Mouse (Mus musculus) intestine, postnatal 0 days (tissue): ENCODE measurements around the gene Bcl2l12. TPM values are rescaled to one million over a fixed set of nuclear protein-coding genes. Genes with fewer than 3 reads are reported as not detected.

Experiments
- ATAC-seq: fragments of 200-750 bp; cut with Nextera tagmentation; 2 replicates; pipeline ENCODE4 v1.8.0; 2017; ENCODE audit warnings: mild to moderate bottlenecking, moderate TSS enrichment, moderate library complexity
- H3K27ac ChIP-seq: fragments of 300-500 bp; sonication (generic); 2 replicates; pipeline ENCODE4 v1.5.1; 2014; ENCODE audit warnings: mild to moderate bottlenecking, low read depth, low read length, moderate library complexity
- H3K27me3 ChIP-seq: fragments of 300-500 bp; sonication (generic); replicated peaks from 2 replicates; pipeline ENCODE4 v1.6.1; 2014; ENCODE audit warnings: low read length, mixed read lengths; ENCODE audit not compliant: control insufficient read depth, insufficient read depth
- H3K36me3 ChIP-seq: fragments of 300-500 bp; sonication (generic); 2 replicates; pipeline ENCODE4 v1.6.1; 2014; ENCODE audit warnings: mild to moderate bottlenecking, moderate library complexity; ENCODE audit not compliant: control insufficient read depth, insufficient read depth
- H3K4me1 ChIP-seq: fragments of 300-500 bp; sonication (generic); replicated peaks from 2 replicates; pipeline ENCODE4 v1.6.1; 2014; ENCODE audit warnings: antibody characterized with exemption, low read length, mixed read lengths; ENCODE audit not compliant: control insufficient read depth, insufficient read depth
- H3K4me2 ChIP-seq: fragments of 300-500 bp; sonication (generic); replicated peaks from 2 replicates; pipeline ENCODE4 v1.6.1; 2014; ENCODE audit warnings: low read depth, mild to moderate bottlenecking, moderate library complexity
- H3K4me3 ChIP-seq: fragments of 300-500 bp; sonication (generic); 2 replicates; pipeline ENCODE4 v1.5.1; 2014; ENCODE audit warnings: low read depth, low read length
- H3K9ac ChIP-seq: fragments of 300-500 bp; sonication (generic); 2 replicates; pipeline ENCODE4 v1.6.1; 2014; ENCODE audit warnings: mild to moderate bottlenecking, low read depth, low read length
- H3K9me3 ChIP-seq: fragments of 300-500 bp; sonication (generic); 2 replicates; pipeline ENCODE4 v1.6.1; 2016; ENCODE audit warnings: mixed run types; ENCODE audit not compliant: control insufficient read depth
- CTCF ChIP-seq: sonication (generic); IDR thresholded peaks from 2 replicates; pipeline ENCODE4 v1.5.1; 2016; ENCODE audit warnings: low read depth, mild to moderate bottlenecking, control low read depth, antibody characterized with exemption, moderate library complexity
- WGBS: fragments of 180-500 bp; shearing (Covaris S2); extraction: QIAGEN DNeasy Blood & Tissue Kit; methylation state at CpG from one replicate; pipeline ENCODE4 v1.1.7; 2014; 5-methylcytosine and 5-hydroxymethylcytosine counted together
- polyA plus RNA-seq: library from polyadenylated mRNA; unstranded; fragments of >200 nt; fragmentation: Nextera tagmentation; extraction: Ambion mirVana; gene quantifications from 2 replicates; pipeline ENCODE4 v1.2.1, GENCODE M21; 2015

Bcl2l12 gene
- polyA plus RNA-seq, 1 experiment from 2014 or later = 18.3 TPM

- TF ChIP-seq CTCF = no peak
- no peak overlapping the region for H3K4me2 ChIP-seq
These were observed 36.2 kb downstream of the Bcl2l12 start for GRCm38 (mm10) chr7:44962337-44962736.

GRCm38 (mm10) chr7:44960512-44960910, 38.0 kb downstream of the Bcl2l12 start:
- TF ChIP-seq CTCF = no peak
- Histone ChIP-seq H3K4me1 (no peaks in the 10 kb centered on the region), H3K4me3 (no peak overlapping the region), H3K9ac (no peak overlapping the region), H3K4me2 (no peak overlapping the region), H3K9me3 (no peaks in the 10 kb centered on the region), H3K27ac (no peak overlapping the region), H3K36me3 (peaks cover 7% of the 10 kb centered on the region; the same call in 1 of the 2 replicates), H3K27me3 (no peaks in the 10 kb centered on the region)
- no peak for ATAC-seq
- 89% methylated on average over 13 of the region's 13 CpGs for WGBS

More at GRCm38 (mm10) chr7:44962337-44962736, 36.2 kb downstream of the Bcl2l12 start:
- no peak overlapping the region for H3K9ac ChIP-seq
- no peak for ATAC-seq
- H3K36me3 ChIP-seq = peaks cover 7% of the 10 kb centered on the region; the same call in 1 of the 2 replicates
- no peaks in the 10 kb centered on the region for H3K4me1 ChIP-seq
- no peaks in the 10 kb centered on the region for H3K9me3 ChIP-seq
- H3K4me3 ChIP-seq = no peak overlapping the region
- no peak overlapping the region for H3K27ac ChIP-seq
- H3K27me3 ChIP-seq = no peaks in the 10 kb centered on the region
- WGBS = 50% methylated on average over 8 of the region's 8 CpGs

GRCm38 (mm10) chr7:44959874-44960511, 38.5 kb downstream of the Bcl2l12 start:
- no peak overlapping the region for H3K4me3 ChIP-seq
- TF ChIP-seq CTCF = no peak
- no peaks in the 10 kb centered on the region for H3K9me3 ChIP-seq
- H3K27me3 ChIP-seq = no peaks in the 10 kb centered on the region
- no peak overlapping the region for H3K9ac ChIP-seq
- 81% methylated on average over 10 of the region's 10 CpGs for WGBS
- no peak overlapping the region for H3K27ac ChIP-seq
- no peak for ATAC-seq
- H3K36me3 ChIP-seq = peaks cover 7% of the 10 kb centered on the region; the same call in 1 of the 2 replicates
- no peak overlapping the region for H3K4me2 ChIP-seq
- H3K4me1 ChIP-seq = no peaks in the 10 kb centered on the region

- H3K4me2 ChIP-seq = no peak overlapping the region
- no peak overlapping the region for H3K9ac ChIP-seq
- H3K36me3 ChIP-seq = peaks cover 7% of the 10 kb centered on the region; the same call in 1 of the 2 replicates
- no peak overlapping the region for H3K4me3 ChIP-seq
- H3K4me1 ChIP-seq = no peaks in the 10 kb centered on the region
- TF ChIP-seq CTCF = no peak
- H3K27ac ChIP-seq = no peak overlapping the region
- 75% methylated on average over 8 of the region's 8 CpGs for WGBS
- ATAC-seq = no peak
- no peaks in the 10 kb centered on the region for H3K27me3 ChIP-seq
- no peaks in the 10 kb centered on the region for H3K9me3 ChIP-seq
These were observed 39.2 kb downstream of the Bcl2l12 start for GRCm38 (mm10) chr7:44959281-44959680.

GRCm38 (mm10) chr7:44958208-44958607, 40.3 kb downstream of the Bcl2l12 start:
- no peak overlapping the region for H3K9ac ChIP-seq
- WGBS = 48% methylated on average over 7 of the region's 7 CpGs
- TF ChIP-seq CTCF = peak; percentile 82
- 0 out of 2 replicates have a peak, but pooled peaks cover 7% of the 10 kb centered on the region for H3K36me3 ChIP-seq
- no peaks in the 10 kb centered on the region for H3K4me1 ChIP-seq
- H3K4me2 ChIP-seq = no peak overlapping the region
- ATAC-seq = no peak
- no peaks in the 10 kb centered on the region for H3K9me3 ChIP-seq
- H3K27me3 ChIP-seq = no peaks in the 10 kb centered on the region
- no peak overlapping the region for H3K27ac ChIP-seq
- H3K4me3 ChIP-seq = no peak overlapping the region

- WGBS = 75% methylated on average over 20 of the region's 20 CpGs
- H3K4me2 ChIP-seq = no peak overlapping the region
- H3K36me3 ChIP-seq = 0 out of 2 replicates have a peak, but pooled peaks cover 4% of the 10 kb centered on the region
- H3K9ac ChIP-seq = no peak overlapping the region
- 0 out of 2 replicates have a peak, but pooled peaks have one; percentile 6 for ATAC-seq
- no peak overlapping the region for H3K4me3 ChIP-seq
- H3K27me3 ChIP-seq = no peaks in the 10 kb centered on the region
- no peak overlapping the region for H3K27ac ChIP-seq
- TF ChIP-seq CTCF = no peak
- no peaks in the 10 kb centered on the region for H3K9me3 ChIP-seq
- H3K4me1 ChIP-seq = no peaks in the 10 kb centered on the region
These were observed 41.2 kb downstream of the Bcl2l12 start for GRCm38 (mm10) chr7:44957183-44957835.
